Mouse (Mus musculus): ENCODE results near the gene Rab14. TPM values are rescaled to one million over a fixed set of nuclear protein-coding genes. Genes with fewer than 3 reads are reported as not detected.

The Rab14 gene
- polyA plus RNA-seq (2012; rRNA removed), result 120 and 360 TPM in 2 replicates

GRCm38 (mm10) chr2:35200898-35201668 lies at the start of gene Rab14:
TSS of gene Rab14 (minus strand) at chr2:35201120.
- Histone ChIP-seq H3K4me3 (replicated peaks; ENCODE audit: extremely low read depth, low read depth, low read length) (peak within 1 kb of the TSS; percentile 93), H3K4me1 (ENCODE audit: control insufficient read depth, insufficient read depth, low read length) (peaks cover 14% of the 10 kb centered on the region)
- DNase-seq, result peak; percentile 98
- under 1% methylated on average over 47 of the region's 47 CpGs for WGBS
- TF ChIP-seq POLR2A (IDR thresholded peaks at IDR 0.05; ENCODE audit: borderline replicate concordance, extremely low read depth, low read depth, low read length) (peak; percentile 96; the same call in 1 of the 2 replicates), CTCF (IDR thresholded peaks at IDR 0.05; ENCODE audit: insufficient read depth, low read length) (no peak)

GRCm38 (mm10) chr2:35247763-35248162 lies 46.8 kb upstream of the Rab14 start:
- no peak for DNase-seq
- no peaks in the 10 kb centered on the region for H3K4me1 ChIP-seq (ENCODE audit: control insufficient read depth, insufficient read depth, low read length)
- TF ChIP-seq CTCF (IDR thresholded peaks at IDR 0.05; ENCODE audit: insufficient read depth, low read length) (no peak), POLR2A (IDR thresholded peaks at IDR 0.05; ENCODE audit: borderline replicate concordance, extremely low read depth, low read depth, low read length) (no peak)
- no peak overlapping the region for H3K4me3 ChIP-seq (replicated peaks; ENCODE audit: extremely low read depth, low read depth, low read length)
- WGBS, result 62% methylated on average over 5 of the region's 5 CpGs

GRCm38 (mm10) chr2:35244241-35244640 lies 43.3 kb upstream of the Rab14 start:
- DNase-seq, result no peak
- no peak for TF ChIP-seq CTCF (IDR thresholded peaks at IDR 0.05; ENCODE audit: insufficient read depth, low read length)
- no peak for TF ChIP-seq POLR2A (IDR thresholded peaks at IDR 0.05; ENCODE audit: borderline replicate concordance, extremely low read depth, low read depth, low read length)
- H3K4me1 ChIP-seq (ENCODE audit: control insufficient read depth, insufficient read depth, low read length), result no peaks in the 10 kb centered on the region
- no peak overlapping the region for H3K4me3 ChIP-seq (replicated peaks; ENCODE audit: extremely low read depth, low read depth, low read length)
- 40% methylated on average over 3 of the region's 3 CpGs for WGBS

- Histone ChIP-seq H3K4me1 (ENCODE audit: control insufficient read depth, insufficient read depth, low read length) (0 out of 2 replicates have a peak, but pooled peaks cover 2% of the 10 kb centered on the region), H3K4me3 (replicated peaks; ENCODE audit: extremely low read depth, low read depth, low read length) (no peak overlapping the region)
- TF ChIP-seq CTCF (IDR thresholded peaks at IDR 0.05; ENCODE audit: insufficient read depth, low read length), result no peak
- 76% methylated on average over 6 of the region's 6 CpGs for WGBS
- no peak for DNase-seq
Observed at GRCm38 (mm10) chr2:35235021-35235420, 34.1 kb upstream of the Rab14 start.

- Histone ChIP-seq H3K4me3 (replicated peaks; ENCODE audit: extremely low read depth, low read depth, low read length) (no peak overlapping the region), H3K4me1 (ENCODE audit: control insufficient read depth, insufficient read depth, low read length) (0 out of 2 replicates have a peak, but pooled peaks cover 2% of the 10 kb centered on the region)
- TF ChIP-seq CTCF (IDR thresholded peaks at IDR 0.05; ENCODE audit: insufficient read depth, low read length) (no peak), POLR2A (IDR thresholded peaks at IDR 0.05; ENCODE audit: borderline replicate concordance, extremely low read depth, low read depth, low read length) (no peak)
- 52% methylated on average over 3 of the region's 3 CpGs for WGBS
- no peak for DNase-seq
Observed at GRCm38 (mm10) chr2:35233898-35234297, 33.0 kb upstream of the Rab14 start.

- Histone ChIP-seq H3K4me1 (ENCODE audit: control insufficient read depth, insufficient read depth, low read length) (0 out of 2 replicates have a peak, but pooled peaks cover 2% of the 10 kb centered on the region), H3K4me3 (replicated peaks; ENCODE audit: extremely low read depth, low read depth, low read length) (no peak overlapping the region)
- no peak for DNase-seq
- 49% methylated on average over 17 of the region's 17 CpGs for WGBS
- no peak for TF ChIP-seq CTCF (IDR thresholded peaks at IDR 0.05; ENCODE audit: insufficient read depth, low read length)
- TF ChIP-seq POLR2A (IDR thresholded peaks at IDR 0.05; ENCODE audit: borderline replicate concordance, extremely low read depth, low read depth, low read length), result no peak
Observed at GRCm38 (mm10) chr2:35232595-35233445, 31.9 kb upstream of the Rab14 start.

- peak; percentile 42 for DNase-seq
- TF ChIP-seq CTCF (IDR thresholded peaks at IDR 0.05; ENCODE audit: insufficient read depth, low read length) (no peak), POLR2A (IDR thresholded peaks at IDR 0.05; ENCODE audit: borderline replicate concordance, extremely low read depth, low read depth, low read length) (no peak)
- 27% methylated on average over 2 of the region's 2 CpGs for WGBS
- no peak overlapping the region for H3K4me3 ChIP-seq (replicated peaks; ENCODE audit: extremely low read depth, low read depth, low read length)
- 0 out of 2 replicates have a peak, but pooled peaks cover 2% of the 10 kb centered on the region for H3K4me1 ChIP-seq (ENCODE audit: control insufficient read depth, insufficient read depth, low read length)
Observed at GRCm38 (mm10) chr2:35231871-35232270, 31.0 kb upstream of the Rab14 start.

DNA sequence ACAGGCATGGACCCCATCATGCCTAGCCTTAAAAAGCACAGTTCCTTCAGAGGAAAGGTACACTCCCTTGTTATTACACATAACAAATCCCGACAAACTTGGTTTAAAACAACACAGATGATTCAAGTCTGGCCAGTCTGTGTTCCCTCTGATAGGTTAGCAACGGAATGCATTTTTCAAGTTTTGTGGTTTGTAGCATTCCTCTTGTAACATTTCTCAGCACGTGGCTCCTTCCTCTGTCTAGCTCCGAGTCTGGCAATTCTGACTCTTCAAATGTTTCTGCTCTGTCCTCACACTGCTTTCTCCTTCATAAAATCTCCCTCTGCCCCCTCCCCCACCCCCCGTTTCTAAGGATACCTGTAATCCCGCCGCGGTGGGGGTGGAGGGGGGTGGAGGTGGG lies 29.3 kb upstream of the Rab14 start:
- DNase-seq, result no peak
- Histone ChIP-seq H3K4me3 (replicated peaks; ENCODE audit: extremely low read depth, low read depth, low read length) (no peak overlapping the region), H3K4me1 (ENCODE audit: control insufficient read depth, insufficient read depth, low read length) (0 out of 2 replicates have a peak, but pooled peaks cover 2% of the 10 kb centered on the region)
- 24% methylated on average over 8 of the region's 8 CpGs for WGBS
- TF ChIP-seq POLR2A (IDR thresholded peaks at IDR 0.05; ENCODE audit: borderline replicate concordance, extremely low read depth, low read depth, low read length) (no peak), CTCF (IDR thresholded peaks at IDR 0.05; ENCODE audit: insufficient read depth, low read length) (no peak)

GRCm38 (mm10) chr2:35228145-35228544 lies 27.2 kb upstream of the Rab14 start:
- 65% methylated on average over 4 of the region's 4 CpGs for WGBS
- DNase-seq, result no peak

More at GRCm38 (mm10) chr2:35228145-35228544, 27.2 kb upstream of the Rab14 start:
- H3K4me1 ChIP-seq (ENCODE audit: control insufficient read depth, insufficient read depth, low read length), result 0 out of 2 replicates have a peak, but pooled peaks cover 2% of the 10 kb centered on the region
- no peak overlapping the region for H3K4me3 ChIP-seq (replicated peaks; ENCODE audit: extremely low read depth, low read depth, low read length)
- TF ChIP-seq POLR2A (IDR thresholded peaks at IDR 0.05; ENCODE audit: borderline replicate concordance, extremely low read depth, low read depth, low read length) (no peak), CTCF (IDR thresholded peaks at IDR 0.05; ENCODE audit: insufficient read depth, low read length) (no peak)
